Mouse (Mus musculus): ENCODE measurements around the gene Drp2.

Drp2 gene

DNA sequence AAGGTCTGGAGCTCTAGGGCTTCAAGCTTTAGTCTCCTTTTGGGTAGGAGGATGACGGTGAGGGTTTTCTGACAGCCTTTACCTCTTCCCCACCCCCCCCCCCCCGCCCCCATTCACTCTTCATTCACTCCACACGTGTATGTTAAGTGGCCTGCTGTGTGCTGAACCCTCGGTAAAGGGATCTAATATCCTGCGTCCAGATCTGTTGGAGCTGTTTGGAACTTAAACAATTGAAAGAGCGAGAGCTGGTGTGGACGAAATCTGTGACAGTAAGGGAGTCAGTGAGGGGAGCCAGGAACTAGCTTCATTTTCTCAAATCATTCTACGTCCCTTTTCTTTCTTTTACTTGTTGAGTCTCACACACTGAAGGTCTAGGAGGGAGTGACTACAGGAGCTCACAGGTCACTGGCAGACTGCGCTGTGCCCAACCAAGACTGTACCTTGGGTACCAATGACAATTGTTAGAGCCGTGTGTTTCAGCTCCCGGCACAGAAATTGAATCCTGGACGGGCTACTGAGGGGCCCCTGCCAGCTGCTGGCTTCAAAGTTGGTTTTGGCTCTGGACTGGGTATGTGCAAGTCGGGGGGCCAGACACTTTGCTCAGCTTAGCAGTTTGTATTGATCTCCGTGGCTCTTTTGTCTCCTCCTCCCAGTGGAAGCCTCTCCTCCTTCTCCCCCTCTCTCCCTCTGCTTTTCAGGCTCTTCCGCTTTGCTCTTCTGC lies at the start of gene Drp2:
TSS of gene Drp2 (plus strand) at position 689 of the 721 bp plus-strand sequence.
- no peak for DNase-seq

DNA sequence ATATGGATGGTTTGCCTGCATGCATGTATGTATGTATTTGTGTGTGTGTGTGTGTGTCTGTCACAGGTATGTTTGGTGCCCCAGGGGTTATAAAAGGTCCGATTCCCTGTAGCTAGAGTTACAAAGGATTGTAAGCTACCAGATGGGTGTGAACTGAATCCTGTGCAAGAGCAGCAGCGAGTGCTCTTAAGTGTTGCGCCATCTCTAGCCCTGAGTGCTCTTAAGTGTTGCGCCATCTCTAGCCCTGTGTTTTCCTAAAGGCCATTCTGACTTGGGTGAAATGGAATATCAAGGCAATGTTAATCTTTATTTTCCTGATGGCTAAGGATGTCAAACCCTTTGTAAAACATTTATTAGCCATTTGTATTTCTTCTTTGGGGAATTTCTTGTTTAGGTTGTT lies 45.0 kb upstream of the Drp2 start:
- no peak for DNase-seq

- no peak for DNase-seq
Measured at GRCm38 (mm10) chrX:134362156-134362555, 42.2 kb upstream of the Drp2 start.

GRCm38 (mm10) chrX:134365421-134365820 lies 38.9 kb upstream of the Drp2 start:
- no peak for DNase-seq

DNA sequence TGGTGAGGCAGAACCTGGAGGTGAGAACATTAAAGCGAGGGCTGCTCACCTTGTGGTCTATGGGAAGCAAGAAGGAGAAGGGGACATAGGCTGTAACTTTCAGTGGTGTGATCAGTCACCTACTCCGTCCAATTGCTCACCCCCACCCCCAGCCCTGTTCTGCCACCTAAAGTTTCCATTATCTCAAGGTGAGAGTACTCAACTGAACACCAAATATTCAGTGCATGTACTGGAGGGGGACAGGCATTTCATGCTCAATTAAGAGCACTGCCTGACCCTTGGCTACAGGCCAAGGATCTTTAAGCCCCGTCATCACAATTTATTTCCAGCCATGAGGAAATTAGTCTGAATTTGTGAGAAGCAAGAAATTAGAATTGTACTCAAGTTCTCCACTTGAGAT lies 37.8 kb upstream of the Drp2 start:
- no peak for DNase-seq

- DNase-seq = no peak
Measured at GRCm38 (mm10) chrX:134371279-134371678, 33.1 kb upstream of the Drp2 start.

- no peak for DNase-seq
Measured at GRCm38 (mm10) chrX:134374190-134374589, 30.2 kb upstream of the Drp2 start.

DNA sequence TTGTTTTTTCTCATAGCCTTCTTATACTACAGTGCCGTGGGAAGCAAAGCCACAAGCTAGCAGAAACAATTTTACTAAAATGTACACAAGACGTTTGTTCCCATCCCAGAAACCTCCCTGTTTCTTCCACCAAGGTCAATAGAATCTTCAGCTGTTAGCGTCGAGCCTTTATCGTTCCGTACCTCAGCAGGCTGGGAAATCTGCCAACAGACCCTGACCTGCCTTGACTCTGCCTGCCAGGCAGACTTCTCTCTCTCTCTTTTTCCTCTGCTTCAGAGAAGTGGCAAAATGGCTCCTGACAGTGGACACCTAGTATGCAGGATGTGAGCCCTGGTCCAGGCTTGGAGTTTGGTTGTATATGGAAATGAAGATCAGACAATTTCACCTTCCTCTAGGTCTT lies 19.5 kb upstream of the Drp2 start:
- no peak for DNase-seq

- DNase-seq = no peak
Measured at GRCm38 (mm10) chrX:134398972-134399371, 5.4 kb upstream of the Drp2 start.

DNA sequence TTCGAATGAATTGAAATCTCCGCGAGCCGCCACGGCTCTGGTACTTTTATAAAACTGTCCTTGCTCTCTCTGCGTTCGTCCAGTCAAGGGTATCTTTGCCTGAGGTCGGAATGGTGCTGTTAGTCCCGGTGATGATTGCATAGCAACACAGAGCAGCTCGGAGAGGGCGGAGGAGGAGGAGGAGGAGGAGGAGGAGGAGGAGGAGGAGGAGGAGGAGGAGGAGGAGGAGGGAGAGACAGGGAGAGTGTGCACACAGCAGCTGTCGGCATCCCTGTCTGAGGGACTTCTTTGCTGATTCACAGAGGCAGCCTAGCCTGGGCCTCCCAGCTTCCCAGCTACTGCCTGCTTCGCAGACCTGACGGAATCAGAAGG lies 219 bp downstream of the Drp2 start:
- DNase-seq = no peak

DNA sequence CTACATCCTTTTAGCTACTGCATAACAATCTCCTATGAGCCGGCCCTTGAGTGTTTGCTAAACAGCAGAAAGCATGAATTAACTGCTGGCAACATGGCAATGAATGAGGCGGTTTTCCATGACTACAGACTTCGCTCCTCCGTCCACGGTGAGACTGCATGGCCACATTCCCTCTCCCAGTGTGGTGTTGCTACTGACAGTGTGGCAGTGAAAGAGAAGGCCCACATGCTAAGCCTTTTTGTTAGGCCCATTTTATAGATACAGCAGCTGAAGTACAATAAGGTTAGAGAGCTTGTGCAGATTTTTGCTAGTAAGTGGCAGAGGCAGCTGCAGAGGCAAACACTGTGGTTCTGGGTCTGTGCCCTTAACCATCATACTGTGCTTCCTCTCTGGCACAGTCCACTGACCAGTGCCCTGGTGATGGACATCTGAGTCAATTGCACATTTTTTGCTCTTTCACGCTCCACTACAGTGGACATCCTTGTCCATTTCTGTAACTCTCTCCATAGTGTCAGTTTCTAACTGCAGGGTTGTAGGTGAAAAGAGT lies 5.1 kb downstream of the Drp2 start:
- no peak for DNase-seq

DNA sequence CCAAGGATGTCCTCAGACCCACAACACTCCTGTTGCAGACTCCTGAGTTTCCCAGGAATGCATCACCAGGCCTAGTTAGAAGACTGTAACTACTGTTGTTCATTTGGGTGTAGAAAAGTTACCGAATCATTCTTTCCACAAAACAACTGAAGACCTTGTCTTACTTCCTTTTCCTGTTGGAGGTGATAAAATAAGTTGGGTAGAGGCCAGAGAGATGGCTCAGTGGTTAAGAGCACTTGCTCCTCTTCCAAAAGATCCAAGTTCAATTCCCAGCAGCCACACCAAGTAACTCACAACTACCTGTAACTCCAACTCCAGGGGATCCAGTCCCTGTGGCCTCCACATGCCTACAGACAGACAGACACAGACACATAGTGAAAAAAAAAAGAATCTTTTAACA lies 7.7 kb downstream of the Drp2 start:
- DNase-seq = no peak

DNA sequence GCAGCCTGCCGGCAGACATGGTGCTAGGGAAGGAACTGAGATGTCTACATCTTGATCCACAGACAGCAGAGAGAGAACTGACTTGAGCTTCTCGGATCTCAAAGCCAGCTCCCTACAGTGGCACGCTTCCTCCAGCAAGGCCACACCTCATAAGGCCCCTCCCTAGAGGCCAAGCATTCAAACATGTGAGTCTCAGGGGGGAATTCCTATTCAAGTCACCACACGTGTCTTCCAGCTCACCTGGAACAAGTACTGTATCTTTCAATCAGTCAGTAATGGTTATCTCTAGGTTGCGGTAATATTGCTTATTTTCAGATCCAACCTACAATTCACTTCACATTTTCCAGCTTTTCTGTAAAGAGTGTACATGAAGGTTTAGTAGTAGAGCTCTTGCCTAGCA lies 15.7 kb downstream of the Drp2 start:
- no peak for DNase-seq

DNA sequence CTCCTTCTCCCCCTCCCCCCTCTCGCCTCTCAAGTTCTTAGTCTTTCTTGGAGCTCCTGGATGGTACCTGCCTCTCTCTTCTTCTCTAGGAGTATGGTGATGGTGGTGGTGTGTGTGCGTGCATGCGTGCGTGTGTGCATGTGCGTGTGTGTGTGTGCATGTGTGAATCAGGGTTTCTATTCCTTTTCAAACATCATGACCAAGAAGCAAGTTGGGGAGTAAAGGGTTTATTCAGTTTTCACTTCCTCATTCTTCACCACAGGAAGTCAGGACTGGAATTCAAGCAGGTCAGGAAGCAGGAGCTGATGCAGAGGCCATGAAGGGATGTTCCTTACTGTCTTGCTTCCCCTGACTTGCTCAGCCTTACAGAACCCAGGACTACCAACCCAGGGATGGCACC lies 19.9 kb downstream of the Drp2 start:
- no peak for DNase-seq

GRCm38 (mm10) chrX:134425798-134426197 lies 21.4 kb downstream of the Drp2 start:
- no peak for DNase-seq

DNA sequence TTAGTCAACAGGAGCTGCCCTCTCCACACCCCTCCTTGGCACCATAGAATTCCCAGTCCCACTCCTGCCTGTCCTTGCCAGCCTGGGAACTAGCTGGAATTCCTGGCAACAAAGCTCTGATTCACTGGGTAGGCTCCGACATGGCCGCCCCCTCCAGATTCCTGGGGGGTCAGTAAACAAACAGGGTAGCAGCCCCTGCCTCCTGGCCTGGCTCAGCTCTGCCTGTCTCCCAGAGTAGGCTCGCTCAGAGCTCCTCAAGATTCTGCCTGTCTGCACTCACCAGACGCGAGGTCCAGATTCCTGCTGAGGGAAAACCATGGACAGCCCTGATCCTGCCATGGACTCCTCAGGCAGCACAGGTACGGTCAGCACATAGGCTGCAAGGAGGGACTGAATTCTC lies 22.5 kb downstream of the Drp2 start:
- no peak for DNase-seq

DNA sequence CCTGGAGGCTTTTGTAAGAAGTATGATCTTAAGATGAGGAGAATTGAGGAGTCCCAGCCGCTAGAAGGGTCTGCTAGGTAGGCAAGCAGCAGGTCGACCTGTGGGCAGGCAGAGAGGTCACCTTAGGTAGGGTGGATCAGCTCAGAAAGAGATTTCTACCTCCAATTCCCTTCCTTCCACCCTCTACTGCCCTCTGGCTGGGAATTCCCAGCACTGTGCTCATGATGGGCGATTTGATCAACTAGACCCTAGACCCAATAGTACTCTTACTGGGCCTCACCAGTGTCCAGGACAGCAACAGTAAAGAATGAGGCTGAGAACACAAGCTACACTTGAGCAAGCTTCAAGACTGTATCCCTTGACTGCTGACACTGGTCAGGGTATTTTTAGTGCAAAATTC lies 23.0 kb downstream of the Drp2 start:
- no peak for DNase-seq

DNA sequence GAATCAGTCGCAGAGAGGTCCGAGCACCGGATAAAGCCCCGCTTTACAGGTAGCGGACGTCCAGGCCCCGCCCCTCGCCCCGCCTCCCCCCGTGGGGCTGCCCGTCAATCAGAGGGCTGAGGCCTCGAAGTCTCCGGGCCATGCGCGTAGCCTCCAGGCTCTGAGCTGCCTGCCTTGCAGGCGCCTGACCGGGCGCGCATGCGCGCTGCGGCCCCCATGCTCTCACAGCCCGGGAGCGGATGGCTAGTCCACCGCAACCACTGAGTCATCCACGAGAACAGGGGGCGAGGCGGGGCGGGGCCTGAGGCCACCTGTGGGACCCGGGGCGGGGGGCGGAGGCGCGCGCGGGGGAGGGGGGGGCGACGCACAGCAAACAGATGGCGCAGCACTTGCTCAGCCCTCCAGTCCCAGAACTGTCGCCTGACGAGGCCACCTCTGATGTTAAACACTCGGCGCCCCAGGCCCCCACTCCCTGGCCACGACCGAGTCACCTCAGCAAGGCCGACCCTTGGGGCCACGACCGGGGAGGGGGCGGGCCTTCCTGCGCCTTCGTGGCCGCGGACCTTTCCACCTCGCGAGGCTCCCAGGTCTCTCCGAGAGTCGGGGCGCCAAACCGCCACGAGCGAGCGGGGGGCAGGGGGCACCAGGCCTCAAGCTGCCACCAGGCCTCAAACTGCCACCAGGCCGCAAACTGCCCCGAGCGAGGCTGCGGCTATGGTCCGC lies 70.8 kb downstream of the Drp2 start:
- DNase-seq = no peak

DNA sequence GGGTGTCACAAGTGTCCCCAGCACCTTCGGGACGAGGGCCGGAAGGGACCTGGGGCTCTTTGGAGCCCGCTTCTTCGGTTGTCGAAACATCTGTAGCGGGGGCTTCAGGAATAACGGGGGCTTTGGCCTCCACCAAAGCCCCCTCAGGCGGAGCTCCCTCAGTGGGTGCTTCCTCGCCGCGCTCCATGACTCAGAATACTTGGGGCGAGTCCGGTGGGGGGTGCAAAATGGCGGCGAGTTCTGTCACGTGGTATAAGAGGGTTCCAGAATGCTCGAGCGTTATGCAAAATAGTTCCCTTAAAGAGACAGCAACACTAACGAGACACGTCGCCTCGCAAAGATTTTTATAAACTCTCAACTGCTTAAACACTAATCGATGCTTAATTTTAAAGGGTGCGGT lies 71.9 kb downstream of the Drp2 start, which contains the start of gene Taf7l:
TSS of gene Taf7l (minus strand) at position 201 of the 400 bp plus-strand sequence.
- DNase-seq = no peak

DNA sequence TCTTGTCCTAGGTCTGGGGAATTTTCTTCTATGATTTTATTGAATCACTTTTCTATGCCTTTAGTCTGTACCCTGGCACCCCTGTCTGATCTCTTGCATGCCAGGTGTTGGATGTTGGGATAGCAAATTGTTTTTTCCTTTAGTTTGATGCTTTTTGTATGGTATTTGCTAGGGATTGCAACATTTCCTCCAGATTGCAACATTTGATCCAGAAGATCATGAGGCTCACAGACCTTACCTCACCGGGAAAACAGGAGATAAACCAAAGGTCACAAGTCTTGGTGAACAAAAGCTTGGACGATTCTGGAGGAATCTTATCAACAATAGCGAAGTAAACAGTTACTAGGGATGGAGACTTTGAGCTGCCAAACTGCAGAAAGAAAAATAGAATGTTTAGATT lies 77.4 kb downstream of the Drp2 start:
- no peak for DNase-seq

DNA sequence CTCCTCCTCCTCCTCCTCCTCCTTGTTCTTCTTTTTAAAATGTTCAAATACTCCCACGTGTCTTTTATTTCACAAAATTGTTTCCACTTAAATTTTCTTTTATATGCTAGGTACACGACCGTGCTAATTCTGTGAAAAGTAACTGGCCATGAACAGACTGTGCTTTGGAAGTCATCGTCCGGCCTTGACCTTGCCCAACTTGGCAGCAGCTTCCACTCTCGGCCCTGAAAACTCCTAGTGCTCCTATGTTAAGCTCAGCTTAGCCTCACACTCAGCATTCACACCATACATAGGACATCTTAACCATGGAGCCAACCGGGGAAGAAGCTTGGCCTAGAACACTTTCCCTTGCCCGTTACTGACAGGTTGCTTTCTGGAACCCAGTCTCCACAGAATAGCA lies 96.3 kb downstream of the Drp2 start:
- DNase-seq = no peak
